Mouse (Mus musculus): ENCODE measurements around the gene Lingo3. TPM values are rescaled to one million over a fixed set of nuclear protein-coding genes. Genes with fewer than 3 reads are reported as not detected.

Gene Lingo3
- polyA plus RNA-seq, 1 experiment from 2014 or later: not detected

DNA sequence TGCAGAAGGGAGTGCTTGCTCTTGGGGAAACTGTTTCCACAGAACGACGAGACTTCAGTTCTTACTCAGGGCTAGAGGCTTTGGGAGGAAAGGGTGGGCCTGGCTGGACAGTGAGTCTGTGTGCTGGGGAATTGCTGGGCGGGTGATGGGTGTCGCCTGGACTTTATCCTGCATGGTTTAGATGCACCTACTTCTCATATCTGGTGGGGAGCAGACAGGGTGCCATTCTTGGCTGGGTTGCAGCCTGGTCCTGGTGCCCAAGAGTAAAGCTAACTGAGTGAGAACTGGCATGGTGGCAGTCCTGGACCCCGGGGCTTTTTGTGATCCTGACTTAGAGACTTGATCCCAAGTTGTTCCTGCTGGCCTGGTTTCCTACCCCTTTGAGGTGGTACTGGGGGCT lies 13.1 kb upstream of the Lingo3 start:
- Histone ChIP-seq H3K4me3 (ENCODE audit: inconsistent target) (no peak overlapping the region), H3K79me2 (ENCODE audit: inconsistent target) (peaks cover 57% of the 10 kb centered on the region), H3K36me3 (ENCODE audit: inconsistent target) (peaks cover 12% of the 10 kb centered on the region; the same call in 1 of the 2 replicates), H3K27ac (no peak overlapping the region)
- WGBS (ENCODE audit: missing documents): 92% methylated on average over 5 of the region's 5 CpGs

DNA sequence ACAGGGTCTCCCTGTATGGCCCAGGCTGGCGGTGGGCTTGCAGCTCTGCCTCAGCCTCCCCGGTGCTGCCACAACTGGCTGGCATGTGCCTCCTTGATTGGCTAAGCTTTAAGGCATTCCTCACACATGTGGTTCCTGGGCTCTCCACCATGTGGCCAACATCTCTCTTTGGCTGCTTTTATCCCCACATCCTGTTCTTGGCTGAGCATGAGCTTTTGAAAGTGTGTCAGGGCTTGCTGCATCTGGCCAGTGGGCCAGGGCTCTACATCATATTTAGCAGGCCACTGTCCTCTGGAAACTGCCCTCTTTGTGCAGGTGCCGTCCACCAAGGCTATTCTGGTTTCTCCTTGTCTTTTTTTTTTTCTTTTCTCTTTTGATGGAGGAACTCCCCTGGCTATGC lies 12.4 kb upstream of the Lingo3 start:
- Histone ChIP-seq H3K79me2 (ENCODE audit: inconsistent target) (peaks cover 57% of the 10 kb centered on the region), H3K4me3 (ENCODE audit: inconsistent target) (no peak overlapping the region), H3K36me3 (ENCODE audit: inconsistent target) (peaks cover 6% of the 10 kb centered on the region; the same call in 1 of the 2 replicates), H3K27ac (no peak overlapping the region)
- 40% methylated on average over 3 of the region's 3 CpGs for WGBS (ENCODE audit: missing documents)

- no peak overlapping the region for H3K27ac ChIP-seq
- peaks cover 57% of the 10 kb centered on the region for H3K79me2 ChIP-seq (ENCODE audit: inconsistent target)
- H3K4me3 ChIP-seq (ENCODE audit: inconsistent target): peak overlapping the region; percentile 33
- WGBS (ENCODE audit: missing documents): 36% methylated on average over 11 of the region's 11 CpGs
- H3K36me3 ChIP-seq (ENCODE audit: inconsistent target): 0 out of 2 replicates have a peak, but pooled peaks cover 5% of the 10 kb centered on the region
Measured at GRCm38 (mm10) chr10:80855749-80856073, 11.9 kb upstream of the Lingo3 start.

- under 1% methylated on average over 81 of the region's 81 CpGs for WGBS (ENCODE audit: missing documents)
- H3K27ac ChIP-seq: peak within 1 kb of the TSS; percentile 41; the same call in 1 of the 2 replicates
- H3K36me3 ChIP-seq (ENCODE audit: inconsistent target): 0 out of 2 replicates have a peak, but pooled peaks cover 5% of the 10 kb centered on the region
- H3K79me2 ChIP-seq (ENCODE audit: inconsistent target): peaks cover 57% of the 10 kb centered on the region
- peak within 1 kb of the TSS; percentile 97 for H3K4me3 ChIP-seq (ENCODE audit: inconsistent target)
Measured at GRCm38 (mm10) chr10:80854913-80855748, 11.3 kb upstream of the Lingo3 start, which contains the start of the genes Lsm7 and Sppl2b. TSS of gene Lsm7 (minus strand) at chr10:80855209. TSS of gene Sppl2b (plus strand) at chr10:80855275.

DNA sequence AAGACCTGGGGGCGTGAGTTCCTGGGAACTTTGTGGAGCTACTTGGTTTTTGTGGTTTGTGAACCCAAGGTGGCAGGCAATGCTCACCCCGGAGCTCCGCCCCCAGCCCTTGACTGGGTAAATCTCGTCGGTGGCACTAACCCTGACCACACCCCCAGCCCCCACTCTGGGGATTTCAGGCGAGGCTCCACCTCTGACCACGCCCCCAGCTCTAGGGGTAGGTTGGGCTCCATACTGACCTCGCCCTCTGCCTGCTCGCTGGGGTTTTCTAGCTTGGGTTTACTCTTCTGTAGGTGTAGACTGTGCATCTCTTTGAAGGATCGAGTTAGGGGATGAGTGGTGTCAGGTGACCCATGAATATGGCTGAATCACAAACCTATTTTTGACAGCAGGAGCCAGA lies 4.7 kb upstream of the Lingo3 start:
- 8% methylated on average over 10 of the region's 10 CpGs for WGBS (ENCODE audit: missing documents)

GRCm38 (mm10) chr10:80845732-80846131 lies 1.9 kb upstream of the Lingo3 start:
- Histone ChIP-seq H3K36me3 (ENCODE audit: inconsistent target) (no peaks in the 10 kb centered on the region), H3K4me3 (ENCODE audit: inconsistent target) (no peak overlapping the region), H3K79me2 (ENCODE audit: inconsistent target) (no peaks in the 10 kb centered on the region), H3K27ac (no peak overlapping the region)
- WGBS (ENCODE audit: missing documents): 90% methylated on average over 12 of the region's 12 CpGs

More for the DNA sequence above, 4.7 kb upstream of the Lingo3 start:
- H3K36me3 ChIP-seq (ENCODE audit: inconsistent target): 0 out of 2 replicates have a peak, but pooled peaks cover 5% of the 10 kb centered on the region
- no peak overlapping the region for H3K4me3 ChIP-seq (ENCODE audit: inconsistent target)
- H3K27ac ChIP-seq: no peak overlapping the region
- peaks cover 5% of the 10 kb centered on the region; the same call in 1 of the 2 replicates for H3K79me2 ChIP-seq (ENCODE audit: inconsistent target)

- Histone ChIP-seq H3K27ac (no peak overlapping the region), H3K4me3 (ENCODE audit: inconsistent target) (no peak overlapping the region), H3K36me3 (ENCODE audit: inconsistent target) (no peaks in the 10 kb centered on the region), H3K79me2 (ENCODE audit: inconsistent target) (no peaks in the 10 kb centered on the region)
- 74% methylated on average over 8 of the region's 8 CpGs for WGBS (ENCODE audit: missing documents)
Measured at GRCm38 (mm10) chr10:80845055-80845693, 1.3 kb upstream of the Lingo3 start.

- H3K27ac ChIP-seq: no peak overlapping the region
- WGBS (ENCODE audit: missing documents): 21% methylated on average over 32 of the region's 32 CpGs
- no peaks in the 10 kb centered on the region for H3K36me3 ChIP-seq (ENCODE audit: inconsistent target)
- H3K79me2 ChIP-seq (ENCODE audit: inconsistent target): no peaks in the 10 kb centered on the region
- H3K4me3 ChIP-seq (ENCODE audit: inconsistent target): no peak overlapping the region
Measured at GRCm38 (mm10) chr10:80843087-80843930, 530 bp downstream of the Lingo3 start.

GRCm38 (mm10) chr10:80842334-80842733 lies 1.5 kb downstream of the Lingo3 start:
- 87% methylated on average over 15 of the region's 15 CpGs for WGBS (ENCODE audit: missing documents)
- Histone ChIP-seq H3K4me3 (ENCODE audit: inconsistent target) (no peak overlapping the region), H3K36me3 (ENCODE audit: inconsistent target) (no peaks in the 10 kb centered on the region), H3K79me2 (ENCODE audit: inconsistent target) (no peaks in the 10 kb centered on the region), H3K27ac (no peak overlapping the region)

GRCm38 (mm10) chr10:80841685-80842084 lies 2.2 kb downstream of the Lingo3 start:
- WGBS (ENCODE audit: missing documents): 95% methylated on average over 2 of the region's 2 CpGs
- Histone ChIP-seq H3K36me3 (ENCODE audit: inconsistent target) (no peaks in the 10 kb centered on the region), H3K4me3 (ENCODE audit: inconsistent target) (no peak overlapping the region), H3K27ac (no peak overlapping the region), H3K79me2 (ENCODE audit: inconsistent target) (no peaks in the 10 kb centered on the region)

DNA sequence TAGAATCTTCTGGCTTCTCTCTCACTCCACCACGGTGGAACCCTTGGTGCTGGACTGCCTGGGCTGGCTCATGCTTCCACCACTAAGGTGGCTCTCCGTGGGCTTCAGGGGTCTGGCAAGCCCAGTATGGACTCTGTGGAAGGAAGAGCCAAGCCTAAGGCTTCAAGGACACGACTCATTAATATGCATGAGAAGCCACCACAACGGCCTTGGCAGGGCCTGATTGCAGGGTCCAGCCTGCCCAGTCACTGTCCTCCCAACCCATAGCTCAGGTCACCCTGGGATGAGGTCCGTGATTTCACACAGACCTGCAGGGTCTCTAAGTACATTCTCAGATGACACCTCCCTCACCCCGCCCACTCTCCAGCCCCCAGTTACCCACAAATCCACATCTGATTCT lies 4.0 kb downstream of the Lingo3 start:
- Histone ChIP-seq H3K4me3 (ENCODE audit: inconsistent target) (no peak overlapping the region), H3K27ac (no peak overlapping the region), H3K36me3 (ENCODE audit: inconsistent target) (no peaks in the 10 kb centered on the region), H3K79me2 (ENCODE audit: inconsistent target) (no peaks in the 10 kb centered on the region)
- 69% methylated on average over 5 of the region's 6 CpGs for WGBS (ENCODE audit: missing documents)

DNA sequence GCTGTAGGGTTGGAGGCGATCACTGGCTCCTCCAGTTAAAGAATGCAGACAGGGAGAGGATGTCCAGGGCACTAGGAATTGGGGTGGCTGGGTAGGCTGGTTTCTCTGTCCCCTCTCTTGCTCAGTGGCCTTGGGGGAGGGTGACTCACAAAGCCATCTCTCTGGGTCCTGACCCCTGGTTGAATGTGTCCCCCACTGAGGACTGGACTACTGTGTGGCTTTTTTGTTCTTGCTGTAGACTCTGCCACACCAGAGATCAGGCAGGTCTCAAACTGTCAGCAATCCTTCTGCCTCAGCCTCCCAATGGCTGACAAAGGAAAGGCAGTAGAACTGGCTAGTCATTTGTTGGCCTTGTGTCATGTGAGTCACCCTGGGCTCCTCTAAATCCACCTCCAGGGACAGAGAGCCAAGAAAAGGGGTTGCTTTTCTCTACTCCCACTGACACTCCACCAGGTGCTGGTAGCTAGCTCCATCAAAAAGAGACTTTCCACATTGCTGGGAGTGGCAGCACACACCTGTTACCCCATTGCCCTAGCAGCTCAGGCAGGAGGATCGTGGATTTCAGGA lies 5.4 kb downstream of the Lingo3 start:
- Histone ChIP-seq H3K4me3 (ENCODE audit: inconsistent target) (no peak overlapping the region), H3K36me3 (ENCODE audit: inconsistent target) (no peaks in the 10 kb centered on the region), H3K79me2 (ENCODE audit: inconsistent target) (no peaks in the 10 kb centered on the region), H3K27ac (no peak overlapping the region)
- 72% methylated on average over 2 of the region's 2 CpGs for WGBS (ENCODE audit: missing documents)

DNA sequence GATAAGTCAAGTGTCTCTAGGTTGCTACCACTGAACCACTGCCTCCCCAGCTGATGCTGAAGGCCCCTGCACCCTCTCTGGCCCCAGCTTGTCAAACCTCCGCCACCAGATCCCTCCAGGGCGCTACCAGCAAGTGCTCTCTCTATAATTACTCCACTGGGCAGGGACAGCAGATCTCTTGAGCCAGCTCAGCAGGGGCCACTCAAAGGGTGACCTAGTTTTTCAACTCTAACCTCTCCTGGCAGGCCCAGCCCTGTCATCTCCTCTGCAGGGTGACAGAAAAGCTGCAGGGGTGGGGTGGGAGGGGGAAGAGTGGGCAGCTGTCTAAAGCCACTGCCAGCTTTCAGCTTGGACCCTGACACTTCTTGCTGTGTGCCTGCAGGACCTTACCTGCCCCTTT lies 6.0 kb downstream of the Lingo3 start:
- WGBS (ENCODE audit: missing documents): 89% methylated on average over 2 of the region's 2 CpGs
- H3K27ac ChIP-seq: no peak overlapping the region
- H3K36me3 ChIP-seq (ENCODE audit: inconsistent target): no peaks in the 10 kb centered on the region
- no peak overlapping the region for H3K4me3 ChIP-seq (ENCODE audit: inconsistent target)
- no peaks in the 10 kb centered on the region for H3K79me2 ChIP-seq (ENCODE audit: inconsistent target)

DNA sequence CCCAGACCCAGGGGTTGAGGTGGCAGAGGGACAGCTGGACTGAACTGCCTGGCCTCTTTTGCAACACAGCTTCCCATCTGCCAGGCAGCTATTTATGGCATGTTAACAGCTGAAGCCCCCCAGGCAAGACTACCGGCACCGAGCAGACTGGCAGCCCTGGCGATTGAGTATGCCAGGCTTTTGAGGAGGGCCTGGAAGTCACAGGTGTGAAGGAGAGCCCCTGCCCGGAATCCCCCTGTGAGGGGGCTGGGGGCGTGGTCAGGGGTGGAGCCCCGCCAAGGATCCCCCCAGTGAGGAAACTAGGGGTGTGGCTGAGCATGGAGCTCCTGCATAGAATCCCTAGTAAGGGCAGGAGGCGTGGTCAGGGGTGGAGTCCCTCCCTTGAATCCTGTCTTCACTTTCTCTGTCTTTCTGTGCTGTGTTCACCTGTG lies 6.9 kb downstream of the Lingo3 start:
- H3K27ac ChIP-seq: no peak overlapping the region
- no peaks in the 10 kb centered on the region for H3K79me2 ChIP-seq (ENCODE audit: inconsistent target)
- no peak overlapping the region for H3K4me3 ChIP-seq (ENCODE audit: inconsistent target)
- whole genome bisulfite sequencing (ENCODE audit: missing documents): 45% methylated on average over 7 of the region's 7 CpGs
- H3K36me3 ChIP-seq (ENCODE audit: inconsistent target): no peaks in the 10 kb centered on the region

Measured in macrophage (primary cell).